Mouse (Mus musculus) adipose tissue, adult 10 weeks (tissue): ENCODE data around the gene Sesn2. TPM values are rescaled to one million over a fixed set of nuclear protein-coding genes. Genes with fewer than 3 reads are reported as not detected.

Experiments
- polyA plus RNA-seq: library from polyadenylated mRNA; stranded (reverse); fragments of 350-450 nt; fragmentation: Illumina TruSeq; extraction: RNeasy Lipid Tissue Mini Kit (QIAGEN cat#74804); gene quantifications from one replicate; pipeline ENCODE4 v1.2.3, GENCODE M21; 2014; ENCODE audit warnings: low read depth, low replicate concordance

Gene Sesn2
- polyA plus RNA-seq: 23.7 TPM

GRCm38 (mm10) chr4:132510352-132510798 is at the start of gene Sesn2:
Gene Sesn2 (minus strand): TSS chr4:132510501.

GRCm38 (mm10) chr4:132535406-132536121 is 25.3 kb upstream of the Sesn2 start, which contains the start of gene Dnajc8:
Gene Dnajc8 (plus strand): TSS chr4:132535550.

GRCm38 (mm10) chr4:132532981-132533916 is 22.9 kb upstream of the Sesn2 start, which contains the start of gene Atpif1:
Gene Atpif1 (minus strand): TSS chr4:132533659.

GRCm38 (mm10) chr4:132463430-132464254 is 46.7 kb downstream of the Sesn2 start, which contains the start of gene Med18:
Gene Med18 (minus strand): TSS chr4:132463921.

Other genes with a start within 250 kb of the Sesn2 start
- gene Gmeb1, start 248.9 kb downstream of the Sesn2 start, polyA plus RNA-seq: 10.0 TPM
- gene Taf12, start 236.1 kb downstream of the Sesn2 start, polyA plus RNA-seq: 20.0 TPM
- gene Rab42, start 207.1 kb downstream of the Sesn2 start, polyA plus RNA-seq: 8.6 TPM
- 54.9 TPM for gene Trnau1ap, start 181.0 kb downstream of the Sesn2 start, polyA plus RNA-seq
- 16.3 TPM for gene Rcc1, start 156.9 kb downstream of the Sesn2 start, polyA plus RNA-seq
- 18.6 TPM for gene Phactr4, start 88.0 kb downstream of the Sesn2 start, polyA plus RNA-seq
- 6.1 TPM for gene Med18, start 46.6 kb downstream of the Sesn2 start, polyA plus RNA-seq
- 323 TPM for gene Atpif1, start 23.2 kb upstream of the Sesn2 start, polyA plus RNA-seq
- 105 TPM for gene Dnajc8, start 25.0 kb upstream of the Sesn2 start, polyA plus RNA-seq
- 11.8 TPM for gene Ptafr, start 53.6 kb upstream of the Sesn2 start, polyA plus RNA-seq
- 16.1 TPM for gene Eya3, start 128.5 kb upstream of the Sesn2 start, polyA plus RNA-seq
- gene Xkr8, start 222.0 kb upstream of the Sesn2 start, polyA plus RNA-seq: 5.3 TPM
- 15.6 TPM for gene Smpdl3b, start 246.8 kb upstream of the Sesn2 start, polyA plus RNA-seq